Comparison of ENCODE assay signal across 22 mouse cellular contexts in genomic region chr14:77273721-77274120, GRCm38 (mm10).
DNase-seq lines count a peak whose midpoint lies in the region; ATAC-seq and TF ChIP-seq lines count a peak whose summit lies in the region.
"Had no signal": no experiment of that assay in that cellular context is flagged by ENCODE, and none has a peak within 500 bp of the region (broad histone marks: within the 10 kb centered on the region; RNA-seq: fewer than 3 reads in every experiment).

No protein-coding gene starts in this region.

- H3K27me3 ChIP-seq in forebrain, embryonic 11.5 days (ENCODE audit: control insufficient read depth, insufficient read depth, low read length), result no peaks in the 10 kb centered on the region
- H3K27me3 ChIP-seq in forebrain, embryonic 10.5 days (ENCODE audit: poor library complexity, severe bottlenecking), result no peaks in the 10 kb centered on the region
- H3K27me3 ChIP-seq in forebrain, postnatal 0 days (ENCODE audit: insufficient read depth, low read length), result no peaks in the 10 kb centered on the region
- no peaks in the 10 kb centered on the region for H3K27me3 ChIP-seq in midbrain, embryonic 14.5 days (ENCODE audit: control insufficient read depth, insufficient read depth, low read length)
- H3K27me3 ChIP-seq: CH12.LX; intestine, embryonic 15.5 days; kidney, embryonic 15.5 days had no signal

- WGBS in forebrain, embryonic 11.5 days, result 85% methylated on average over 6 of the region's 6 CpGs
- 92% methylated on average over 6 of the region's 6 CpGs for WGBS in forebrain, embryonic 10.5 days
- WGBS in forebrain, postnatal 0 days, result 68% methylated on average over 6 of the region's 6 CpGs
- 67% methylated on average over 6 of the region's 6 CpGs for WGBS in midbrain, embryonic 14.5 days

- H3K9ac ChIP-seq in forebrain, embryonic 11.5 days (ENCODE audit: low read length), result no peak overlapping the region
- H3K9ac ChIP-seq in forebrain, postnatal 0 days, result no peak overlapping the region
- H3K9ac ChIP-seq in midbrain, embryonic 14.5 days (replicated peaks; ENCODE audit: low read length), result no peak overlapping the region
- H3K9ac ChIP-seq: intestine, embryonic 15.5 days; kidney, embryonic 15.5 days had no signal

- H3K36me3 ChIP-seq in forebrain, embryonic 11.5 days (ENCODE audit: control insufficient read depth, insufficient read depth, low read length), result no peaks in the 10 kb centered on the region
- no peaks in the 10 kb centered on the region for H3K36me3 ChIP-seq in forebrain, embryonic 10.5 days (replicated peaks)
- peaks cover 7% of the 10 kb centered on the region; the same call in 1 of the 2 replicates for H3K36me3 ChIP-seq in forebrain, postnatal 0 days (ENCODE audit: insufficient read depth)
- no peaks in the 10 kb centered on the region for H3K36me3 ChIP-seq in midbrain, embryonic 14.5 days (ENCODE audit: control insufficient read depth, insufficient read depth, low read length)
- H3K36me3 ChIP-seq: intestine, embryonic 15.5 days; kidney, embryonic 15.5 days had no signal

- H3K9me3 ChIP-seq in forebrain, embryonic 11.5 days (ENCODE audit: control insufficient read depth, low read length), result no peaks in the 10 kb centered on the region
- H3K9me3 ChIP-seq in forebrain, embryonic 10.5 days, result no peaks in the 10 kb centered on the region
- H3K9me3 ChIP-seq in forebrain, postnatal 0 days (ENCODE audit: low read length), result no peaks in the 10 kb centered on the region
- no peaks in the 10 kb centered on the region for H3K9me3 ChIP-seq in midbrain, embryonic 14.5 days (ENCODE audit: control insufficient read depth, low read length)
- H3K9me3 ChIP-seq: intestine, embryonic 15.5 days; kidney, embryonic 15.5 days had no signal

- H3K4me2 ChIP-seq in forebrain, embryonic 11.5 days (ENCODE audit: low read depth, low read length, severe bottlenecking), result no peak overlapping the region
- H3K4me2 ChIP-seq in forebrain, postnatal 0 days (ENCODE audit: low read depth), result no peak overlapping the region
- H3K4me2 ChIP-seq in midbrain, embryonic 14.5 days (ENCODE audit: low read length), result no peak overlapping the region
- H3K4me2 ChIP-seq: intestine, embryonic 15.5 days; kidney, embryonic 15.5 days had no signal

- peak; percentile 25 for DNase-seq in forebrain, embryonic 11.5 days (ENCODE audit: low spot score)
- no peak for DNase-seq in forebrain, embryonic 10.5 days (ENCODE audit: extremely low spot score, low spot score)
- peak; percentile 21 for DNase-seq in embryo, embryonic 10.5 days (ENCODE audit: low spot score)
- peak; percentile 24 for DNase-seq in forebrain, postnatal 0 days
- peak; percentile 29 for DNase-seq in midbrain, embryonic 14.5 days
- DNase-seq in frontal cortex, adult 2 months (ENCODE audit: extremely low spot score in 1 of 2, low spot score in 1 of 2), result no peak
- DNase-seq in layer of hippocampus, postnatal 25 days (ENCODE audit: extremely low spot score in 1 of 2, low spot score in 1 of 2), result no peak
- DNase-seq in right cerebral cortex, postnatal 10 days (ENCODE audit: low spot score in 2 of 2), result no peak
- DNase-seq: adrenal gland, adult 2 months; cerebellum, adult 11 months; gastrocnemius, postnatal 25 days; heart, postnatal 14 days; left cerebral cortex, postnatal 4 days; lung, adult 2 months; right cerebral cortex, postnatal 14 days; thymus, postnatal 14 days had no signal

- no peak for TF ChIP-seq CTCF in forebrain, postnatal 0 days (IDR thresholded peaks at IDR 0.05; ENCODE audit: low read depth)

- H3K27ac ChIP-seq in forebrain, embryonic 11.5 days (ENCODE audit: low read depth, low read length), result no peak overlapping the region
- H3K27ac ChIP-seq in forebrain, embryonic 10.5 days, result no peak overlapping the region
- no peak overlapping the region for H3K27ac ChIP-seq in forebrain, postnatal 0 days (ENCODE audit: low read depth, low read length)
- peak overlapping the region; percentile 43 for H3K27ac ChIP-seq in midbrain, embryonic 14.5 days (replicated peaks; ENCODE audit: low read depth, low read length)
- H3K27ac ChIP-seq: intestine, embryonic 15.5 days; kidney, embryonic 15.5 days; macrophage; stomach, postnatal 0 days had no signal

- H3K4me3 ChIP-seq in forebrain, embryonic 11.5 days (ENCODE audit: low read depth, low read length), result no peak overlapping the region
- no peak overlapping the region for H3K4me3 ChIP-seq in forebrain, embryonic 10.5 days
- H3K4me3 ChIP-seq in forebrain, postnatal 0 days (ENCODE audit: low read depth, low read length), result no peak overlapping the region
- H3K4me3 ChIP-seq in midbrain, embryonic 14.5 days (replicated peaks; ENCODE audit: low read depth, low read length), result no peak overlapping the region
- H3K4me3 ChIP-seq: intestine, embryonic 15.5 days; kidney, embryonic 15.5 days; myocyte had no signal

- ATAC-seq in forebrain, embryonic 11.5 days (replicated peaks; ENCODE audit: low FRiP score), result no peak
- peak; percentile 74 for ATAC-seq in forebrain, postnatal 0 days
- no peak for ATAC-seq in midbrain, embryonic 14.5 days (ENCODE audit: low FRiP score, low TSS enrichment)
- ATAC-seq: intestine, embryonic 15.5 days had no signal

- no peaks in the 10 kb centered on the region for H3K4me1 ChIP-seq in forebrain, embryonic 11.5 days (replicated peaks; ENCODE audit: control insufficient read depth, insufficient read depth, low read length)
- H3K4me1 ChIP-seq in forebrain, embryonic 10.5 days, result peaks cover 15% of the 10 kb centered on the region
- H3K4me1 ChIP-seq in forebrain, postnatal 0 days (ENCODE audit: insufficient read depth), result no peaks in the 10 kb centered on the region; the same call in 1 of the 2 replicates
- H3K4me1 ChIP-seq in midbrain, embryonic 14.5 days (ENCODE audit: control insufficient read depth, insufficient read depth, low read length), result peaks cover 6% of the 10 kb centered on the region; the same call in 1 of the 2 replicates
- H3K4me1 ChIP-seq: intestine, embryonic 15.5 days had no signal

Comparison
In these comparisons a context has a peak if more than half of its experiments do, and no peak if none do; other contexts are left out.
1. DNase-seq: peak in forebrain, embryonic 11.5 days (single experiment), embryo, embryonic 10.5 days (single experiment), forebrain, postnatal 0 days (single experiment) and midbrain, embryonic 14.5 days (single experiment); none in forebrain, embryonic 10.5 days (single experiment), frontal cortex, adult 2 months (0 of 2), layer of hippocampus, postnatal 25 days (0 of 2) and right cerebral cortex, postnatal 10 days (0 of 2).